Mouse (Mus musculus): ENCODE results near the gene Oca2.

The Oca2 gene

DNA sequence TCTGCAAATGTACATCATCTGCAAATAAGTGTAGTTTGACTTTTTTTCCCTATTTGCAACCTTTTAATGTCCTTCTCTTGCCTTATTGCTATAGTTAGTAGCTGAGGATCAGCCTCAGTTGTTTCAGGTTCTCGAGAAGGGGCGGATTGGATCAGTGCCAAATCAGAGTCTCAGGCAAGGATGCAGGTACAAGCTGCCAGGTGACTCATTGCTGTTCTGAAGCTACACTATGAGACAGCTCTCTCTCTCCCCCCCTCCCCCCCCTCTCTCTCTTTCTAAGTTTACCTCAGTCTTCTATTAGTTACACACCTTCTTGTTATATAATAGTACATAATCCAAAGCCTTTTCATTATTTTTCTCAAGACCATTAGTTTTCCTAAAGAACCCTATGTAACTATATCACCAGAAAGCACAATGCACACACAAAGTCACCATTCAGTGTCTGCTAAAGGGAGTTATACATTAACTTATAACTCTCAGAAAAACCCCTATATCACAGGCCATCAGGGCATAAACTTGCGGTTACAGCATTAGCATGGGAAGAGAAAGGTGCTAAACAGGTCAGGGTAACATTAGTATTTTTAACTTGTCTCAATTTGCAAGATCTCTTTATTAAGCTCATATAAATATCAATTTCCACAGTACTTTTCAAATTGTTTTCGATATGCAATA is 142.3 kb downstream of the Oca2 start:
- ATAC-seq (ENCODE audit: insufficient number of reproducible peaks, low FRiP score, low TSS enrichment): no peak

DNA sequence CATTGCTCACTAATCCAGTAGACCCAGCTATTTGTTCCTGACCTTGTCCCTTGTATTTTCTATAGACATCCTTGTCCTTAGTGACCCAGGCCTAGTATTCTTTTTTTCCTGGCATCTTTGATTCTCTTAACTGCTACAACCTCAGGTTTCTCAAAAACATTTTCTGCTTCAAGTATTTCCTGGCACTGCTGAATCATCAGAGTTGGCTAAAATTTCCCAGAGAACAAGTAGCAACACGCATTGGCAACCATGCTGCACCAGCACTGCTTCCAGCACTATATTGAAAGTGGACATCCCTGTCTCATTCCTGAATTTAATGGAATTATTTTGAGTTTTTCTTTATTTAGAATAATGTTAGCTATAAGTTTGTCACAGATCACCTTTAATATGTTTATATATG is 143.1 kb downstream of the Oca2 start:
- no peak for ATAC-seq (ENCODE audit: insufficient number of reproducible peaks, low FRiP score, low TSS enrichment)

DNA sequence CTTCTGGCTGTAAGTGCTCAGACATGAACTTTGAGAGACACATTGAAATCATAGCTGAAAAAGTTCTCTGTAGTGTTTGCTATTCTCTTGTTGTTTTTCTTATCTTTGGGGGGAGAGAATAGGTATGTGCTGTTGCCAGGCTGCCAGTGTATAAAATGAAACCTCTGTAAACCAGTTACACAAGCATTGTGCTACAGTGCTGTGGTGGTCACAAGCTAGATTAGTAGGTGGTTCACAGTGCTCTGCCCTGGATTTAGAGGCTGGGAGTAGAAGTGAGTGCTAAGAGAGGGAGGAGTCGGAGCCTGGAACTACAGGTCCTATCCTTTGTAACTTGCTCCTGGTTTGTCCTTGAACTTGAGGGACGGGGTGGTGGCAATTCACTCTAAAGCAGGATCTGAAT is 148.7 kb downstream of the Oca2 start:
- ATAC-seq (ENCODE audit: insufficient number of reproducible peaks, low FRiP score, low TSS enrichment): no peak

DNA sequence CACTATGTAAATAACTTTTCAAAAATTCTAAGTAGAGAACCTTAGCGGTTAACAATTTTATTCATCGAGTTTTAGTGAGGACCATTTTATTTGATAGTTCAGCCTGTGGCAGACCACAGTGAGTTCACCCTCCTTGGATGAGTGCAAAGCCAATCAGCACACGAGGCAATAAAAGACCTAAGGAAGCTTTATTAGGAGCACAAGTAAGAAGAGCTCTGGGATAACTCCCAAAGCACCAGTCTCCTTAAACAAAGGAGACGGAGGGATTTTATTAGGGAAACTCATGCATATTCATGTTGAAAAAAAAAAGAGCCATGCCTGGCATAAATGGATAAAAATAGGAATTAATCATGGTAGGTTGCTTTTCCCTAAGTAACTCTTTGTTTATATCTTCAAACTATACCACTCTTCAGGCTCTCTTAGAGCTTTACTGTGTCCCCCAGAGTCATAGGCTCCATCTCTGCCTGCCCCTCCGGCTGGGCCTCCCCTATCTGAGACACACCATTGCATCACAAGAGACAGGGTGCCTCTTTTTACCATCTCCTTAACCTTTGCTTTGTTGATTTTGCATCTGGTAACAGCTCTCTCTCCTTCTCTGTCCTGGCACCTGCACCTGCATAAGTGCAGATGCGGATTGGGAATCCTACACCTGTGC is 178.7 kb downstream of the Oca2 start:
- no peak for ATAC-seq (ENCODE audit: insufficient number of reproducible peaks, low FRiP score, low TSS enrichment)

DNA sequence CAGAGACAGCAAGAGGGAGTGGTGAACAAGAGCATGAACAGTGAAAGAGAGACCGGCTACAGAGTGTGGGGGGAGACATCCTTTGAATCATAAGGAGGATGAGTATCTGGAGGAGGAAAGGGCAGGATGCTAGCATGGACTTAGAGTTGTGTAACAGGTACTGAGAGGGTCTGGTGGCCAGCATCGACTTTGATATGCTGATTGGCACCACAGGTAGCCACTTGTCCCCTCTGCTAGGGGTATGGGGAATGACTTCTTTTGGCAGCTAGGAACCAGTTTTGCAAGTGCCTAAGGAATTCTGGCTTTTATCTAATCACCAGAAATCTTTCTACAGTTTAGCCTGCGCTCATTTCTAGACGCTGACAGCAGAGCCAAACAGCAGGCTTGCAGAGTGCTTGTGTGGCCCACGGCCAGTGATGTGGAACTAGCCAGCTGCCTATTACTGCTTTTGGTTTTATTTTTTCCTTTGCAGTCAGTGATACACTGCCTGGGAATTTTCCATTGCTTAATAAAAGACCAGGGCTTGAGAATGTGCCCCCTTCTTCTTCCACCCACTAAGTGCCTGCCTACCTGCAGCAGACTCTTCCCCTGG is 179.8 kb downstream of the Oca2 start:
- no peak for ATAC-seq (ENCODE audit: insufficient number of reproducible peaks, low FRiP score, low TSS enrichment)

DNA sequence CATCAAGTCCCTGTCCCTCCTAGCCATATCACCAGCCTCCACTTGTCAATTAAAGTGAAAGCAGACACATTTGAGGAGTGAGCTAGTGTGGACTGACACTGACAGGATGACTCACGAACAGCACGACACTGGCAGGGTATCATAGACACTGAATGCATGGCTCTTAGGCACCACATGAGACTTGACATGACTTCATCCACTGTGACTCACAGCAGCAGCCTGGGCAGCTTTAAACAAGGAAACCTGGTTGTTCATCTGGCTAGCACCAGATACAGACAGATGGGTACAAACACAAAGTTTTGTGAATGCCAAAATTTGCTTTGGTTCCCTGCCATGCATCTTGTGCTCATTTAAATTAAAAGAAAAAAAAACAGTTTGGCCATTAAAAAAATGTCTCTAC is 182.4 kb downstream of the Oca2 start:
- ATAC-seq (ENCODE audit: insufficient number of reproducible peaks, low FRiP score, low TSS enrichment): no peak

DNA sequence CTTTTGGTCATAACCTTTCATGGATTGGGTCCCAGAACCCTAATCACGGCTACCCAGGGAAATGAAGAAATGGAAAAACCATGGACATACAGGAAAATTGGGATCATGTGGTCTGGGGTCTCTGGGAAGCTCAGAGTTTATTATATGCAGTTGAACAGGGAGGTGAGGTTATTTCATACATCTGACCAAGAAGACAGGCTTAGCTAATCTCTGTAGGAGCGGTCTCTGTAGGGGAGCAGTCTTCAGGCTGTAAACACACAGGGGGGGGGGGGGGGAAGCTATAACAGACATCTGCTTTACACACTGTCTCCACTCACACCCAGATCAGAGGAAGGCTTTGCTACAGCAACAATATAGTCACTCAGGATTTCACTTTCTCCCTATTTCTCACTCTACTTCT is 184.0 kb downstream of the Oca2 start:
- ATAC-seq (ENCODE audit: insufficient number of reproducible peaks, low FRiP score, low TSS enrichment): no peak

DNA sequence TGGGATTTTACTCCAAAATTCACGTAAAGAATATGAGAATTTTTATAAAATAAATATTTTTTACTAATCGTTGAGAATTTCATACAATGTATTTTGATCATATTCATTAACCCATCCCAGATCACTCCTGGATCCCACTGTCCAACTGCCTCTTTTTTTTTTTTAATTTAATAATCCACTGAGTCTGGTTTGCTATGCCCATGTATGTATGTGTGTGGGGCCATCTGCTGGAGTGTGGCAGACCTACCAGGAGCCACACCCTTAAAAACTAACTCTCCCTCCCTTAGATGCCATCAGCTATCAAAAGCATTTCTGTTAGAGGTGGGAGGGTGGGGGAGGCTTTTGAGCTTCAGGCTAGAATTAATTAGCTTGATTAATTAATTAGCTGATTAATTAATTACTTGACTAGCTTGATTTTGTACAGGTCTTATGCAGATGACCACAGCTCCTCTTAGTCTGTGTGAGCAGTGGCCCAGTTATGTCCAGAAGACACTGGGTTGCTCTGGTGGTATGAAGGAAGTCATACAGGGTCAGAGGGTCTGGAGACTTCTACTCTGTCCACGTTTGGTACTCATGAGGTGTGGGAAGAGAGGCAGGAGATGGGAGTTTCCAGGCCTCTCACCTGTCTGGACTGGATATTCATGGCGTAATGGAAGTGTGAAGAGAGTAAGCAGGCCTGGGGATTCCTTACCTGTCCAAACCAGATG is 221.4 kb downstream of the Oca2 start:
- no peak for ATAC-seq (ENCODE audit: insufficient number of reproducible peaks, low FRiP score, low TSS enrichment)

DNA sequence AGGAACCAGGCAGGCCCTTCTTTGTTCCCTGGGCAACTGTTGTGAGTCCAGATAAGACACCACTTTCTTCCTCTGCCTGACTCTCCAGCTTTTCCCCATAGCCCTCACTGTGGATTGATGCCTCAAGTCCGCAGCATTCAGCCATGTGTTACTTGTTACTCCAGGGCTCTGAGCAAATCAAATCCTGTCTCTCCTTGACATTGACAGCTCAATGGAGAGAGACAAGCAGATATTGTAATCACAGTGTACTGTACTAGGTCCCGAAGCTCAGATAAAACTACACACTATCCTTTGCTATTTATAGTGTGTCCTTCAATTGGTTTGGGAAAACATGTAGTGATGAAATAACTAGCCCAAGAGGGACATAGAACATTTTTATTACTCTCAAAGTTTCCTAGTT is 258.7 kb downstream of the Oca2 start:
- ATAC-seq (ENCODE audit: insufficient number of reproducible peaks, low FRiP score, low TSS enrichment): no peak

DNA sequence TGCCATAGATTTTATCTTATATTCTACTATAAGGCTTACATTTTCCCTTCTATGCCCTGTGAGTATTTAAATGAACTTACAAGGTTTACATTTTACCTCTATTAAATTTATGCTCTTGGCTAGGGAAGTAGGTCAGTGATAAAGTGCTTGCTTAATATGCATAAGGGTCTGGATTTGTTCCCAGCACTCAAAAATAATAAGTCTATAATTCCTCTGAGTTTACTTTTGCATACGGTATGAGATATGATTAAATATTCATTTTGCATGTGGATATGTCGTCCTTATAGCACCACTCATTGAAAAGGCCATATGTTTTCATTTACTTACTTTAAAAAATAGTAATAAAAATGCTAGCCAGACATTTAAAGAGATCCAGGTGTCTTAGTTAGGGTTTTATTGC is 259.8 kb downstream of the Oca2 start:
- ATAC-seq (ENCODE audit: insufficient number of reproducible peaks, low FRiP score, low TSS enrichment): no peak

DNA sequence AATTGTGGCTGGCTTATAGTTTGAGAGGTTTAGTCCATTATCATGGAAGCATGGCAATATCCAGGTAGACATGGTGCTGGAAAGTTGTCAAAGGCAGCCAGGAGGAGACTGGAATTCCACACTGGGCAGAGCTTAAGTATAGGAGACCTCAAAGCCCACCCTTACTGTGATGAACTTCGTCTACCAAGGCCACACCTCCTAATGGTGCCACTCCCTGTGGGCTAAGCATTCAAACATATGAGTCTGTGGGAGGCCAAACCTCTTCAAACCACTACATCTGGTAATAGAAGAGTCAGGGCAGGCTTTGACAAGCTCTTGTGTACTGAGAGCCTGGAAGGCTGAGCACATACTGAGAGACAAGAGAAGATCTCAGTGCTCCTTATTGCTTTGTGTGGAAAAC is 260.2 kb downstream of the Oca2 start:
- ATAC-seq (ENCODE audit: insufficient number of reproducible peaks, low FRiP score, low TSS enrichment): no peak

DNA sequence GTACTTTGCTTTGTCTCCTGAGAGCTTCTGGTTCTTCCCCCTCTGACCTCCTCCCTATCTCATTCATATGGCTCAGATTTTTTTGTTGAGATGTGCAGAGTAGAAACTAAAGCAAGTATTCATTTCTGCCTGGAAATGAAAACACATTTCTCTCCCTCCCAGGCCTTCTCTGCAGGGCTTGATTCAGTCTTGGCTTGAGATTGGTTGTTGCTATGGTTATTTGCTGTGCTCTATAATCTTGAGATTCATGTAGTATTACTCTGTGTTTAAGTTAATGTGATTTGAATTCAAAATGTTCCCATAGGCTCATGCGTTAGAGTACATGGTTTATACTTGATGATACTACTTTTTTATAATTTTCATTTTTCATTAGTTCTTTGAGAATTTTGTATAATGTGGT is 260.9 kb downstream of the Oca2 start:
- no peak for ATAC-seq (ENCODE audit: insufficient number of reproducible peaks, low FRiP score, low TSS enrichment)

DNA sequence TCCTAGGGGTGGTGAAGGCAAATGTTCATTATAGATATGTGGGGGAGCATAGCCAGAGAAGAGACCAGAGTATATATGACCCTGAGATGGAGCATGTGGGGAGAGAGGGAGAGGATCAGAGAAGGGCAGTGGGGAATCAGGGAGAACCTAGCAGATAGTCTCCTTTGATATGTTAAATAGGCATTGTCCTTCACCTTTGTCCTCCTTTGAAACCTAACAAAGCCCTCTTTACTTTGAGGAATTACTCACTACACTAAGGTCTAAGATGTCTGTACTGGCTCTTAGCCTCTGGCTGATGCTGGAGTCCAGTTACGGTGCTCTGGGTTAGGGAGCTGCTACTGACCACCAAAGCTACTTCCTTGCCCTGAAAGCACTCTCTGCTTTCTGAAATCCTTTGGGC is 279.0 kb downstream of the Oca2 start:
- ATAC-seq (ENCODE audit: insufficient number of reproducible peaks, low FRiP score, low TSS enrichment): no peak

DNA sequence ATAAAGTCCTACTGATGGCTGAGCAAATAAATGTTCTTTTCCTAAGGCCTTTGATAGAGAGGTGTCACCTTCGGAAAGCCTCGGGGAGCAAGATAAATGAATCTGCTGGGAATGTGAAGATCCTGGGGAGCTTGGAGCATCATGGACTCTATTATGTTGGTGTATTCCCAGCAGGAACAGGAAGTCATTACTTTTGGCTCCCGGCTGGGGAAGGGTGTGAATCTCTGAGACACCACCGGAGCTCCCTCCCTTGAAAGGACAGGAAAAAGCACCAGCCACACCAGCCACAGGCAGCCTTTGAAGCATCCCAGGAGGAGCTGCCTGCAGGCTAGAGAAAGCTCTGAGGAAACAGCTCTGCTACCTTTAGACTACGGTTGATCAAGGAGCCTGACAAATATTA is 280.2 kb downstream of the Oca2 start:
- ATAC-seq (ENCODE audit: insufficient number of reproducible peaks, low FRiP score, low TSS enrichment): no peak

DNA sequence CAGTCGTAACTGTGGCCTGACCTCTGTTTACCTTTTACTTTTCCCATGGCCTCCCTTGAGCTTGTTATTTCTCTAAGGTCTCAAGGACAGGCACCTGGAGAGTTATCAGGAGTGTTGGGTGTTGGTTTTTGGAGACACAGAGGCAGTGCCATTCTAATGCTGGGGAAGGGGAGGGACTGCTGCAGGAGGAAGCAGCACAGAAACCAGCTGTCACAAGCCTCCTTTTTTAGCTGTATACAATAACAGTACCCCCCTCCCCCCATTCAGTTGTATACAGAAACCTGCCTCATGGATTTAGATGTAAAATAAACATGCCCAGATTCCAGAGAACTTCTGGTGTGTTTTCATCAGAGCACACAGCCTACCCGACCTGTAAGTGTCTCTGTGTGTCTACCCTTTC is 295.3 kb downstream of the Oca2 start:
- ATAC-seq (ENCODE audit: insufficient number of reproducible peaks, low FRiP score, low TSS enrichment): no peak

DNA sequence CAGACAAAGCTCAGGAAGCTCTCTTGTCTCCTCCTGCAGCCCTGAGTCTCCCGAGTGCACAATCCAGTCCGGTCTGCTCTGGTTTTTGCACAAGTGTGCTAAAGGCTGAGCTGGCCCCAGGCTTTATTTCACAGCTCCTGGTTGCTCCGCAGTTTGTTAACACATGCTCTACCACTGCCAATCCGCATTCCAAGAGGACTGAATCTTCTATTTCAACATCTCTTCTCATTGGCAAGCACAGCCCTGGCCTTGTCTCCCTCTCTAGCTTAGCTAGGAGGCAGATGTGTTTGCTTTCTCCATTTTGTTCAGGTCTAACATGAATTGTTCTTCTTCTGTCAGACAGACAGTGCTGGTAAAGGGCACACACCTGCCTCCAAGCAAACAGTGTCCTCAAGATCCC is 309.7 kb downstream of the Oca2 start:
- no peak for ATAC-seq (ENCODE audit: insufficient number of reproducible peaks, low FRiP score, low TSS enrichment)

DNA sequence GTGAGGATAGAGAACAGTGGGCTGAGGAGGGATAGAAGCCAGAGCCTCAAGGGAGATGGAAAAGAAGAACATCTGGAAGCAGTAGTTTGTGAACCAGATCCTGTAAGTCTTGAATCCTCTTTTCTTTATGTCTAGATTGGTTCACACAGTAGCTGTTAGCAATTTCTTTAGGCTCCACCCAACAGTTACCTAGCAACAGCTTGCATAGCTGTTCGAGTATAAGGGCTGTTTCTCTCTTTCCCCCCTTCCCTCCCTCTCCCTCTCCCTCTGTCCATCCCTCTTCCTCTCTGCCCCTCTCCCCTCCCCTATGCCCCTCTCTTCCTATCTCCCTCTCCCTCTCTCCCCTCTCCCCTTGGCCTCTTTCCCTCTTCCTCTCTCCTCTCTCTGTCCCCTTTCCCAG is 312.2 kb downstream of the Oca2 start:
- ATAC-seq (ENCODE audit: insufficient number of reproducible peaks, low FRiP score, low TSS enrichment): no peak

Measured in cerebellum, adult (tissue).